Mouse (Mus musculus) midbrain, embryonic 14.5 days (tissue): ENCODE measurements around the gene Slit2. TPM values are rescaled to one million over a fixed set of nuclear protein-coding genes. Genes with fewer than 3 reads are reported as not detected.
A peak's percentile ranks its signal among the peaks of the same experiment; 100 is the strongest.

ENCODE experiments used
- ATAC-seq: fragments of 200-750 bp; cut with Nextera tagmentation; 2 replicates; pipeline ENCODE4 v1.8.0; 2017; ENCODE audit warnings: moderate number of reproducible peaks, moderate library complexity; ENCODE audit not compliant: low FRiP score, low TSS enrichment
- DNase-seq: peaks from one replicate; pipeline ENCODE4 v3.0.0-alpha.2; 2015
- H3K27ac ChIP-seq: fragments of 300-500 bp; sonication (generic); replicated peaks from 2 replicates; pipeline ENCODE4 v1.5.1; 2014; ENCODE audit warnings: mild to moderate bottlenecking, low read depth, low read length, moderate library complexity
- H3K27me3 ChIP-seq: fragments of 300-500 bp; sonication (generic); 2 replicates; pipeline ENCODE4 v1.6.1; 2014; ENCODE audit warnings: low read length, control low read depth, mixed read lengths; ENCODE audit not compliant: control insufficient read depth, insufficient read depth
- H3K36me3 ChIP-seq: fragments of 300-500 bp; sonication (generic); 2 replicates; pipeline ENCODE4 v1.6.1; 2014; ENCODE audit warnings: low read length, control low read depth; ENCODE audit not compliant: control insufficient read depth, insufficient read depth
- H3K4me1 ChIP-seq: fragments of 300-500 bp; sonication (generic); 2 replicates; pipeline ENCODE4 v1.6.1; 2014; ENCODE audit warnings: mild to moderate bottlenecking, antibody characterized with exemption, low read length, control low read depth; ENCODE audit not compliant: control insufficient read depth, insufficient read depth
- H3K4me2 ChIP-seq: fragments of 300-500 bp; sonication (generic); 2 replicates; pipeline ENCODE4 v1.6.1; 2014; ENCODE audit warnings: mild to moderate bottlenecking, low read length, moderate library complexity
- H3K4me3 ChIP-seq: fragments of 300-500 bp; sonication (generic); replicated peaks from 2 replicates; pipeline ENCODE4 v1.5.1; 2014; ENCODE audit warnings: low read depth, low read length
- H3K9ac ChIP-seq: fragments of 300-500 bp; sonication (generic); replicated peaks from 2 replicates; pipeline ENCODE4 v1.6.1; 2014; ENCODE audit warnings: mild to moderate bottlenecking, low read length, moderate library complexity
- H3K9me3 ChIP-seq: fragments of 300-500 bp; sonication (generic); 2 replicates; pipeline ENCODE4 v1.6.1; 2016; ENCODE audit warnings: low read length, control low read depth, mixed read lengths; ENCODE audit not compliant: control insufficient read depth
- WGBS: fragments of 180-500 bp; shearing (Covaris S2); extraction: QIAGEN DNeasy Blood & Tissue Kit; methylation state at CpG from one replicate; pipeline ENCODE4 v1.1.7; 2014; 5-methylcytosine and 5-hydroxymethylcytosine counted together
- polyA plus RNA-seq: library from polyadenylated mRNA; unstranded; fragments of >200 nt; fragmentation: Nextera tagmentation; extraction: Ambion mirVana; gene quantifications from 2 replicates; pipeline ENCODE4 v1.2.1, GENCODE M21; 2014

Slit2 gene
- polyA plus RNA-seq, 1 experiment from 2014 or later, result 25.7 TPM

DNA sequence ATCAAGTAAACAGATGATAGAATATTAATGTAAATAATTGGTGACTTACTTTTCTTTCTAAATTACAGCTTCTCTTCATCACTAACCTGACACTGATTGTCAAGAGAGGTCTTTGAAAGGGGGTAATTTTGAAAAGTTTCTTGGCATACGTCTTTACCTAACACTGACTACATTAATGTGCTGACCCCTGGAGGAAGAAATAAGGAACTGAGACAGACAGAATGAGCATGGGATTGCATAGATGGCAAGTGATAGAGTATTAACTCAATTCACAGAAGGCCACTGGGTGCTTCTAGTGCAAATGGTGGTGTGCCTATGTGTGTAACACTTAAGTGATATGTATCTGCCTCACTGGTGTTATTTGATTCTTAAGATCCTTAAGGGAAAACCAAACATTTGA lies 130.5 kb downstream of the Slit2 start:
- H3K4me2 ChIP-seq, result no peak overlapping the region
- no peak overlapping the region for H3K9ac ChIP-seq
- H3K9me3 ChIP-seq, result no peaks in the 10 kb centered on the region
- H3K4me3 ChIP-seq, result no peak overlapping the region
- ATAC-seq (no peak), DNase-seq (peak; percentile 45)
- H3K36me3 ChIP-seq, result no peaks in the 10 kb centered on the region
- peaks cover 6% of the 10 kb centered on the region; the same call in 1 of the 2 replicates for H3K4me1 ChIP-seq
- 21% methylated on average over 1 of the region's 1 CpGs for WGBS
- no peak overlapping the region for H3K27ac ChIP-seq
- H3K27me3 ChIP-seq, result no peaks in the 10 kb centered on the region

- no peak overlapping the region for H3K4me3 ChIP-seq
- ATAC-seq (no peak), DNase-seq (peak; percentile 19)
- no peak overlapping the region; the same call in 1 of the 2 replicates for H3K27ac ChIP-seq
- no peaks in the 10 kb centered on the region for H3K27me3 ChIP-seq
- peaks cover 6% of the 10 kb centered on the region; the same call in 1 of the 2 replicates for H3K4me1 ChIP-seq
- H3K9me3 ChIP-seq, result no peaks in the 10 kb centered on the region
- no peak overlapping the region for H3K9ac ChIP-seq
- no peak overlapping the region for H3K4me2 ChIP-seq
- WGBS, result 36% methylated on average over 4 of the region's 4 CpGs
- no peaks in the 10 kb centered on the region for H3K36me3 ChIP-seq
Measured at GRCm38 (mm10) chr5:48114969-48115537, 132.1 kb downstream of the Slit2 start.

DNA sequence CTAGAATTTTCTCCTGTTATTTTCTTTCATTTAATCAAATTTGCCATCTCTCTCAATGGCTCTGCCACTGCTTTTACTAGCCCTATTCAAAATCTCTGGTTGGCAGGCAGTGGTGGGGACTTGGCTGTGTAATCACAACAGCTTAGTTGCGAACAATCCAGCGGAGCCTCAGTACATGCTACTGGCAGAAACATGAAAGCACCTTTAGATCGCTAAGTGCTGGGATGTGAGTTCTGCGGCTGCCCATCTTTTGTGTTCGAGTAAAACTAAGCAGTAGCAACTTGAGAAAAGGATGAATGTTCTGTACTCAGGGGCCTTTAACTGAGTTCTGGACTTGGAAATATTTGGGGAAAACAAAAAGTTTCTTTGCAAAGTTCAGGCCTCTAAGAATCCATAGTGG lies 139.7 kb downstream of the Slit2 start:
- H3K4me3 ChIP-seq, result no peak overlapping the region
- no peak overlapping the region for H3K4me2 ChIP-seq
- H3K4me1 ChIP-seq, result no peaks in the 10 kb centered on the region
- H3K27ac ChIP-seq, result no peak overlapping the region
- H3K9ac ChIP-seq, result no peak overlapping the region
- DNase-seq (peak; percentile 24), ATAC-seq (no peak)
- no peaks in the 10 kb centered on the region for H3K27me3 ChIP-seq
- 66% methylated on average over 5 of the region's 5 CpGs for WGBS
- no peaks in the 10 kb centered on the region for H3K9me3 ChIP-seq
- H3K36me3 ChIP-seq, result no peaks in the 10 kb centered on the region

- Histone ChIP-seq H3K27ac (no peak overlapping the region), H3K36me3 (no peaks in the 10 kb centered on the region), H3K4me2 (no peak overlapping the region), H3K27me3 (no peaks in the 10 kb centered on the region), H3K9ac (no peak overlapping the region), H3K4me1 (no peaks in the 10 kb centered on the region), H3K4me3 (no peak overlapping the region), H3K9me3 (no peaks in the 10 kb centered on the region)
- peak; percentile 27; the same call in 1 of the 2 replicates for ATAC-seq
- 70% methylated on average over 3 of the region's 3 CpGs for WGBS
- DNase-seq, result peak; percentile 81
Measured at GRCm38 (mm10) chr5:48125770-48126423, 143.0 kb downstream of the Slit2 start.

- Histone ChIP-seq H3K4me2 (no peak overlapping the region), H3K4me3 (no peak overlapping the region), H3K36me3 (no peaks in the 10 kb centered on the region), H3K27me3 (no peaks in the 10 kb centered on the region), H3K4me1 (no peaks in the 10 kb centered on the region), H3K9me3 (no peaks in the 10 kb centered on the region), H3K27ac (no peak overlapping the region), H3K9ac (no peak overlapping the region)
- ATAC-seq (no peak), DNase-seq (no peak)
- WGBS, result 94% methylated on average over 4 of the region's 4 CpGs
Measured at GRCm38 (mm10) chr5:48129981-48130380, 147.0 kb downstream of the Slit2 start.

DNA sequence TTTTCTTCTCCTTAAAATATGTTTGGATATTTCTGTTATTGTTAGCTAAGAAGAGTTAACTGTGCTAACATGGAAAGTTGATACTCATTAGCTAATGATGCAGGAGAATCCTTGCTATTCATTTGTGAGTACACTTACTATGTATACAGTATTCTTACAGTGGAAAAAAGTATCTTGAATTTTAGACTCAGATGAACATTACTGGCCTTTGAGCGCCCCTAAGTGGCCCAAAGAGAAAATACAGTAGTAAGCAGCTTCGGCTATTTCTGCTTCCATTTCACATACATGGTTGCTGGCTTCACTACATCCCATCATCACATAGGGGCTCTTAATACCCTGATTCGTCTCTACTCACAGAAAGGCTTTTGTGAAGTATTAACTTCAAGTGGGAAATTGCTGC lies 153.6 kb downstream of the Slit2 start:
- no peak overlapping the region for H3K4me2 ChIP-seq
- H3K36me3 ChIP-seq, result no peaks in the 10 kb centered on the region
- ATAC-seq, result peak; percentile 40; the same call in 1 of the 2 replicates
- H3K4me3 ChIP-seq, result no peak overlapping the region
- DNase-seq, result peak; percentile 82
- H3K9ac ChIP-seq, result no peak overlapping the region
- H3K9me3 ChIP-seq, result no peaks in the 10 kb centered on the region
- peaks cover 4% of the 10 kb centered on the region for H3K4me1 ChIP-seq
- no peaks in the 10 kb centered on the region; the same call in 1 of the 2 replicates for H3K27me3 ChIP-seq
- no peak overlapping the region for H3K27ac ChIP-seq
- WGBS, result 18% methylated on average over 3 of the region's 3 CpGs

GRCm38 (mm10) chr5:48138849-48139487 lies 156.0 kb downstream of the Slit2 start:
- DNase-seq, result peak; percentile 71

GRCm38 (mm10) chr5:48139488-48139862 lies 156.5 kb downstream of the Slit2 start:
- no peaks in the 10 kb centered on the region for H3K36me3 ChIP-seq
- no peak overlapping the region for H3K4me2 ChIP-seq
- 3% methylated on average over 6 of the region's 6 CpGs for WGBS
- no peak overlapping the region for H3K4me3 ChIP-seq
- DNase-seq, result peak; percentile 46
- ATAC-seq, result no peak
- no peaks in the 10 kb centered on the region for H3K9me3 ChIP-seq
- no peak overlapping the region for H3K9ac ChIP-seq
- H3K27me3 ChIP-seq, result no peaks in the 10 kb centered on the region; the same call in 1 of the 2 replicates
- peaks cover 4% of the 10 kb centered on the region for H3K4me1 ChIP-seq
- no peak overlapping the region for H3K27ac ChIP-seq

More at GRCm38 (mm10) chr5:48138849-48139487, 156.0 kb downstream of the Slit2 start:
- 2% methylated on average over 8 of the region's 8 CpGs for WGBS
- Histone ChIP-seq H3K27me3 (no peaks in the 10 kb centered on the region; the same call in 1 of the 2 replicates), H3K4me2 (no peak overlapping the region), H3K36me3 (no peaks in the 10 kb centered on the region), H3K4me3 (no peak overlapping the region), H3K9ac (no peak overlapping the region), H3K9me3 (no peaks in the 10 kb centered on the region), H3K27ac (no peak overlapping the region), H3K4me1 (peaks cover 4% of the 10 kb centered on the region)
- peak; percentile 32; the same call in 1 of the 2 replicates for ATAC-seq
